8 mouse cellular contexts compared by ENCODE assay signal in the genomic region with DNA sequence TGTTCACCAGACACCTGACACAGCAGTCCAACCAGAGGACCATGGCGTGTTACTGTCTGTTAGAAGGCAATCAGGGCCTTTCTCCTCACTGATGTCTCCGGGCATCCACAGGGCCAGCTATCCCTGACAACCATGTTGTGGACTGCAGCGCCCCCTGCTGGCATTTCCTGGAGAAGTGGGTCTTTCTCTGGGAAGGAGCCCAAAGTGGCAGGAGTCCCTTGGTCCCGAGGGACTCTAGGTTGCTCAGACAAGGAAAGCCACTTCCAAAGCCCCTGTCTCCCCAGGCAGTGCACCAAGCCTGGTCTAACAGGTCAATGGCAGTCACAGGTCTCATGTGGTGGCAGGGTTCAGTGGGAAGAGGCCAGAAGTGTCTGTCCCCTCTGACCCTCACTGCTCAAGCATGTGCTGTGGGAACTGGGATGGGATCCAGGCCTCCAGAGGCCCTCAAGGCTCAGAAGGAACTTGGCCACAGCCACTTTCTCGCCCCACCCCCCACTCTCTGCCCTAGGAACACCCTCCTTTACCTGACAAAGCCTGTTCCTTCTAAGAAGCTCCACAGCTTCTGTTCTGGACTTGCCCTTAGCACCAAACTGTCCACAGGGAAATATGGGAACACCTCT. TPM values are rescaled to one million over a fixed set of nuclear protein-coding genes. Genes with fewer than 3 reads are reported as not detected.
DNase-seq lines count a peak whose midpoint lies in the region; ATAC-seq and TF ChIP-seq lines count a peak whose summit lies in the region.

No protein-coding gene starts in this region.

- DNase-seq in left cerebral cortex, adult 18-20 months (ENCODE audit: low spot score in 2 of 2), result peak; percentile 69 to 87
- DNase-seq in left cerebral cortex, adult 11 months (ENCODE audit: low spot score), result no peak
- DNase-seq in adrenal gland, postnatal 36 days, result peak; percentile 91 to 92
- peak; percentile 73 for DNase-seq in hindbrain, embryonic 14.5 days (ENCODE audit: low spot score)
- peak; percentile 51 for DNase-seq in limb, embryonic 14.5 days (ENCODE audit: low spot score)
- DNase-seq in thymus, postnatal 14 days, result peak; percentile 78

- no peak overlapping the region for H3K4me3 ChIP-seq in hindbrain, embryonic 14.5 days (replicated peaks; ENCODE audit: low read length)
- H3K4me3 ChIP-seq in limb, embryonic 14.5 days (replicated peaks; ENCODE audit: low read length), result no peak overlapping the region
- no peak overlapping the region for H3K4me3 ChIP-seq in neural tube, embryonic 13.5 days

- ATAC-seq in erythroblast, adult 5-6 weeks (replicated peaks; ENCODE audit: low FRiP score, poor library complexity, severe bottlenecking), result peak; percentile 30; the same call in 1 of the 2 replicates
- no peak for ATAC-seq in hindbrain, embryonic 14.5 days (ENCODE audit: low FRiP score)
- ATAC-seq in limb, embryonic 14.5 days (ENCODE audit: low FRiP score, low read depth), result no peak
- no peak for ATAC-seq in neural tube, embryonic 13.5 days (ENCODE audit: low read depth)

- H3K9me3 ChIP-seq in hindbrain, embryonic 14.5 days (ENCODE audit: control insufficient read depth, low read length), result no peaks in the 10 kb centered on the region
- H3K9me3 ChIP-seq in limb, embryonic 14.5 days (ENCODE audit: control insufficient read depth, low read length), result no peaks in the 10 kb centered on the region
- no peaks in the 10 kb centered on the region for H3K9me3 ChIP-seq in neural tube, embryonic 13.5 days

- 38% methylated on average over 5 of the region's 5 CpGs for WGBS in hindbrain, embryonic 14.5 days
- WGBS in limb, embryonic 14.5 days, result 32% methylated on average over 5 of the region's 5 CpGs
- 31% methylated on average over 5 of the region's 5 CpGs for WGBS in neural tube, embryonic 13.5 days

- TF ChIP-seq POLR2A in limb, embryonic 14.5 days (IDR thresholded peaks at IDR 0.05; ENCODE audit: borderline replicate concordance, extremely low read depth, insufficient read depth, insufficient read length), result no peak

- no peaks in the 10 kb centered on the region for H3K27me3 ChIP-seq in hindbrain, embryonic 14.5 days (ENCODE audit: control insufficient read depth, insufficient read depth, low read length)
- H3K27me3 ChIP-seq in limb, embryonic 14.5 days (ENCODE audit: control insufficient read depth, insufficient read depth, low read length), result no peaks in the 10 kb centered on the region
- H3K27me3 ChIP-seq in neural tube, embryonic 13.5 days, result no peaks in the 10 kb centered on the region

- H3K36me3 ChIP-seq in hindbrain, embryonic 14.5 days (replicated peaks; ENCODE audit: control insufficient read depth, insufficient read depth), result no peaks in the 10 kb centered on the region
- no peaks in the 10 kb centered on the region for H3K36me3 ChIP-seq in limb, embryonic 14.5 days (ENCODE audit: control insufficient read depth, insufficient read depth, low read length)
- H3K36me3 ChIP-seq in neural tube, embryonic 13.5 days, result no peaks in the 10 kb centered on the region

- peaks cover 22% of the 10 kb centered on the region for H3K4me1 ChIP-seq in hindbrain, embryonic 14.5 days (replicated peaks; ENCODE audit: control insufficient read depth, insufficient read depth, low read length)
- peaks cover 15% of the 10 kb centered on the region for H3K4me1 ChIP-seq in limb, embryonic 14.5 days (ENCODE audit: control insufficient read depth, insufficient read depth, low read length)
- H3K4me1 ChIP-seq in neural tube, embryonic 13.5 days (replicated peaks), result peaks cover 47% of the 10 kb centered on the region

- no peak overlapping the region for H3K4me2 ChIP-seq in hindbrain, embryonic 14.5 days (replicated peaks)
- no peak overlapping the region for H3K4me2 ChIP-seq in limb, embryonic 14.5 days (replicated peaks; ENCODE audit: low read depth, low read length, severe bottlenecking)
- no peak overlapping the region for H3K4me2 ChIP-seq in neural tube, embryonic 13.5 days

- no peak overlapping the region for H3K27ac ChIP-seq in hindbrain, embryonic 14.5 days
- no peak overlapping the region for H3K27ac ChIP-seq in limb, embryonic 14.5 days (replicated peaks; ENCODE audit: low read depth, low read length)
- no peak overlapping the region for H3K27ac ChIP-seq in neural tube, embryonic 13.5 days (replicated peaks)

- no peak overlapping the region for H3K9ac ChIP-seq in hindbrain, embryonic 14.5 days
- peak overlapping the region; percentile 22; the same call in 1 of the 2 replicates for H3K9ac ChIP-seq in limb, embryonic 14.5 days (ENCODE audit: low read depth, low read length, severe bottlenecking)
- H3K9ac ChIP-seq in neural tube, embryonic 13.5 days, result peak overlapping the region; percentile 49; the same call in 1 of the 2 replicates

RNA-seq across cellular contexts. Expression of a gene that starts 3.9 kb away (rescaled TPM):
- 10 to 100 TPM; 41.4 to 42.3 TPM for total RNA-seq in left cerebral cortex, adult 18-20 months (2021)
- 10 to 100 TPM; 28.3 to 42.9 TPM for total RNA-seq in adrenal gland, postnatal 36 days (2021)
- 18.0 and 20.2 TPM in 2 replicates for total RNA-seq in erythroblast, adult 5-6 weeks (2015; ENCODE audit: low replicate concordance)
- total RNA-seq in erythroblast, adult 5-6 weeks (2017; ENCODE audit: low replicate concordance), result 10.7 and 12.0 TPM in 2 replicates
- polyA plus RNA-seq in hindbrain, embryonic 14.5 days (2014; fragmentation: Nextera tagmentation; extraction: Ambion mirVana), result 29.0 and 30.8 TPM in 2 replicates
- 56.4 and 79.5 TPM in 2 replicates for polyA plus RNA-seq in limb, embryonic 14.5 days (2012; rRNA removed)
- polyA plus RNA-seq in limb, embryonic 14.5 days (2014; fragmentation: Nextera tagmentation; extraction: Ambion mirVana), result 27.9 and 32.4 TPM in 2 replicates
- polyA plus RNA-seq in neural tube, embryonic 13.5 days (2015; fragmentation: Nextera tagmentation; extraction: Ambion mirVana), result 26.8 and 28.0 TPM in 2 replicates

RNA-seq across cellular contexts. Expression of a gene that starts 18.5 kb away (rescaled TPM):
- total RNA-seq in left cerebral cortex, adult 18-20 months (2021), result under 1 TPM; 0.12 to 0.21 TPM
- total RNA-seq in adrenal gland, postnatal 36 days (2021), result 1 to 10 TPM in 1 of 2 experiments, under 1 TPM in 1; 0.43 to 1.1 TPM
- not detected in 2 replicates for total RNA-seq in erythroblast, adult 5-6 weeks (2015; ENCODE audit: low replicate concordance)
- total RNA-seq in erythroblast, adult 5-6 weeks (2017; ENCODE audit: low replicate concordance), result 0.43 TPM in 1 of 2 replicates, not detected in the other
- 0.87 and 1.1 TPM in 2 replicates for polyA plus RNA-seq in hindbrain, embryonic 14.5 days (2014; fragmentation: Nextera tagmentation; extraction: Ambion mirVana)
- polyA plus RNA-seq in limb, embryonic 14.5 days (2012; rRNA removed), result 0.30 and 0.70 TPM in 2 replicates
- polyA plus RNA-seq in limb, embryonic 14.5 days (2014; fragmentation: Nextera tagmentation; extraction: Ambion mirVana), result 0.14 and 0.22 TPM in 2 replicates
- 1.2 and 1.4 TPM in 2 replicates for polyA plus RNA-seq in neural tube, embryonic 13.5 days (2015; fragmentation: Nextera tagmentation; extraction: Ambion mirVana)

RNA-seq across cellular contexts. Expression of a gene that starts 19.7 kb away (rescaled TPM):
- 10 to 100 TPM; 54.8 to 68.7 TPM for total RNA-seq in left cerebral cortex, adult 18-20 months (2021)
- total RNA-seq in adrenal gland, postnatal 36 days (2021), result 10 to 100 TPM; 13.6 to 14.1 TPM
- 0.96 and 1.0 TPM in 2 replicates for total RNA-seq in erythroblast, adult 5-6 weeks (2015; ENCODE audit: low replicate concordance)
- total RNA-seq in erythroblast, adult 5-6 weeks (2017; ENCODE audit: low replicate concordance), result 2.3 and 4.2 TPM in 2 replicates
- polyA plus RNA-seq in hindbrain, embryonic 14.5 days (2014; fragmentation: Nextera tagmentation; extraction: Ambion mirVana), result 5.1 and 5.3 TPM in 2 replicates
- 18.9 and 26.9 TPM in 2 replicates for polyA plus RNA-seq in limb, embryonic 14.5 days (2012; rRNA removed)
- 11.0 and 11.5 TPM in 2 replicates for polyA plus RNA-seq in limb, embryonic 14.5 days (2014; fragmentation: Nextera tagmentation; extraction: Ambion mirVana)
- polyA plus RNA-seq in neural tube, embryonic 13.5 days (2015; fragmentation: Nextera tagmentation; extraction: Ambion mirVana), result 4.9 and 5.5 TPM in 2 replicates

RNA-seq across cellular contexts. Expression of a gene that starts 32.7 kb away (rescaled TPM):
- 100 to 1,000 TPM; 179 to 185 TPM for total RNA-seq in left cerebral cortex, adult 18-20 months (2021)
- total RNA-seq in adrenal gland, postnatal 36 days (2021), result 100 to 1,000 TPM; 103 to 107 TPM
- 23.6 and 66.1 TPM in 2 replicates for total RNA-seq in erythroblast, adult 5-6 weeks (2015; ENCODE audit: low replicate concordance)
- total RNA-seq in erythroblast, adult 5-6 weeks (2017; ENCODE audit: low replicate concordance), result 2.0 and 7.7 TPM in 2 replicates
- 157 and 174 TPM in 2 replicates for polyA plus RNA-seq in hindbrain, embryonic 14.5 days (2014; fragmentation: Nextera tagmentation; extraction: Ambion mirVana)
- 116 and 173 TPM in 2 replicates for polyA plus RNA-seq in limb, embryonic 14.5 days (2012; rRNA removed)
- 129 and 132 TPM in 2 replicates for polyA plus RNA-seq in limb, embryonic 14.5 days (2014; fragmentation: Nextera tagmentation; extraction: Ambion mirVana)
- 108 and 123 TPM in 2 replicates for polyA plus RNA-seq in neural tube, embryonic 13.5 days (2015; fragmentation: Nextera tagmentation; extraction: Ambion mirVana)

RNA-seq across cellular contexts. Expression of a gene that starts 45.2 kb away (rescaled TPM):
- 10 to 100 TPM; 49.1 to 50.5 TPM for total RNA-seq in left cerebral cortex, adult 18-20 months (2021)
- 10 to 100 TPM; 64.3 to 64.6 TPM for total RNA-seq in adrenal gland, postnatal 36 days (2021)
- total RNA-seq in erythroblast, adult 5-6 weeks (2015; ENCODE audit: low replicate concordance), result 7.3 and 14.0 TPM in 2 replicates
- total RNA-seq in erythroblast, adult 5-6 weeks (2017; ENCODE audit: low replicate concordance), result 2.6 and 3.1 TPM in 2 replicates
- polyA plus RNA-seq in hindbrain, embryonic 14.5 days (2014; fragmentation: Nextera tagmentation; extraction: Ambion mirVana), result 63.1 and 64.5 TPM in 2 replicates
- 83.1 and 107 TPM in 2 replicates for polyA plus RNA-seq in limb, embryonic 14.5 days (2012; rRNA removed)
- polyA plus RNA-seq in limb, embryonic 14.5 days (2014; fragmentation: Nextera tagmentation; extraction: Ambion mirVana), result 91.4 and 104 TPM in 2 replicates
- 62.7 and 64.8 TPM in 2 replicates for polyA plus RNA-seq in neural tube, embryonic 13.5 days (2015; fragmentation: Nextera tagmentation; extraction: Ambion mirVana)
